Mouse (Mus musculus): ENCODE results near the gene Pex14. TPM values are rescaled to one million over a fixed set of nuclear protein-coding genes. Genes with fewer than 3 reads are reported as not detected.

The Pex14 gene
- polyA plus RNA-seq, 1 experiment from 2014 or later = 53.9 TPM

- Histone ChIP-seq H3K36me3 (0 out of 2 replicates have a peak, but pooled peaks cover 1% of the 10 kb centered on the region), H3K4me3 (no peak overlapping the region), H3K27me3 (peaks cover 13% of the 10 kb centered on the region), H3K9ac (replicated peaks) (no peak overlapping the region), H3K4me2 (replicated peaks) (no peak overlapping the region), H3K4me1 (peaks cover 36% of the 10 kb centered on the region), H3K27ac (replicated peaks) (no peak overlapping the region), H3K9me3 (no peaks in the 10 kb centered on the region)
- WGBS = 65% methylated on average over 7 of the region's 7 CpGs
- ATAC-seq (ENCODE audit: low FRiP score, low read depth) = no peak
Measured at GRCm38 (mm10) chr4:148974833-148975232, 124.8 kb downstream of the Pex14 start.

- Histone ChIP-seq H3K27me3 (peaks cover 16% of the 10 kb centered on the region; the same call in 1 of the 2 replicates), H3K27ac (replicated peaks) (no peak overlapping the region), H3K9me3 (no peaks in the 10 kb centered on the region), H3K4me2 (replicated peaks) (no peak overlapping the region), H3K9ac (replicated peaks) (no peak overlapping the region), H3K36me3 (0 out of 2 replicates have a peak, but pooled peaks cover 3% of the 10 kb centered on the region), H3K4me3 (no peak overlapping the region), H3K4me1 (peaks cover 28% of the 10 kb centered on the region)
- ATAC-seq (ENCODE audit: low FRiP score, low read depth) = no peak
- WGBS = 40% methylated on average over 14 of the region's 14 CpGs
Measured at GRCm38 (mm10) chr4:148973387-148973786, 126.3 kb downstream of the Pex14 start.

- Histone ChIP-seq H3K27me3 (peaks cover 16% of the 10 kb centered on the region; the same call in 1 of the 2 replicates), H3K27ac (replicated peaks) (no peak overlapping the region), H3K9me3 (no peaks in the 10 kb centered on the region), H3K4me3 (no peak overlapping the region), H3K36me3 (0 out of 2 replicates have a peak, but pooled peaks cover 3% of the 10 kb centered on the region), H3K4me1 (peaks cover 23% of the 10 kb centered on the region), H3K4me2 (replicated peaks) (no peak overlapping the region), H3K9ac (replicated peaks) (no peak overlapping the region)
- 84% methylated on average over 14 of the region's 14 CpGs for WGBS
- ATAC-seq (ENCODE audit: low FRiP score, low read depth) = no peak
Measured at GRCm38 (mm10) chr4:148972707-148973106, 127.0 kb downstream of the Pex14 start.

- Histone ChIP-seq H3K27ac (replicated peaks) (peak overlapping the region; percentile 6; the same call in 1 of the 2 replicates), H3K4me1 (peaks cover 23% of the 10 kb centered on the region), H3K4me3 (no peak overlapping the region), H3K27me3 (peaks cover 16% of the 10 kb centered on the region; the same call in 1 of the 2 replicates), H3K4me2 (replicated peaks) (no peak overlapping the region), H3K9ac (replicated peaks) (no peak overlapping the region), H3K36me3 (0 out of 2 replicates have a peak, but pooled peaks cover 3% of the 10 kb centered on the region), H3K9me3 (no peaks in the 10 kb centered on the region)
- 44% methylated on average over 3 of the region's 3 CpGs for WGBS
- ATAC-seq (ENCODE audit: low FRiP score, low read depth) = no peak
Measured at GRCm38 (mm10) chr4:148971613-148972242, 127.9 kb downstream of the Pex14 start.

GRCm38 (mm10) chr4:148970742-148971141, 128.9 kb downstream of the Pex14 start:
- peaks cover 23% of the 10 kb centered on the region for H3K4me1 ChIP-seq

GRCm38 (mm10) chr4:148969610-148970009, 130.1 kb downstream of the Pex14 start:
- Histone ChIP-seq H3K4me3 (no peak overlapping the region), H3K4me1 (peaks cover 16% of the 10 kb centered on the region), H3K9me3 (no peaks in the 10 kb centered on the region), H3K27me3 (peaks cover 16% of the 10 kb centered on the region; the same call in 1 of the 2 replicates), H3K4me2 (replicated peaks) (no peak overlapping the region), H3K9ac (replicated peaks) (no peak overlapping the region), H3K27ac (replicated peaks) (no peak overlapping the region), H3K36me3 (peaks cover 7% of the 10 kb centered on the region; the same call in 1 of the 2 replicates)
- 90% methylated on average over 5 of the region's 5 CpGs for WGBS
- ATAC-seq (ENCODE audit: low FRiP score, low read depth) = no peak

More at GRCm38 (mm10) chr4:148970742-148971141, 128.9 kb downstream of the Pex14 start:
- no peak overlapping the region for H3K27ac ChIP-seq (replicated peaks)
- H3K4me2 ChIP-seq (replicated peaks) = no peak overlapping the region
- no peak for ATAC-seq (ENCODE audit: low FRiP score, low read depth)
- peaks cover 7% of the 10 kb centered on the region; the same call in 1 of the 2 replicates for H3K36me3 ChIP-seq
- no peak overlapping the region for H3K9ac ChIP-seq (replicated peaks)
- no peaks in the 10 kb centered on the region for H3K9me3 ChIP-seq
- no peak overlapping the region for H3K4me3 ChIP-seq
- WGBS = 71% methylated on average over 4 of the region's 4 CpGs
- H3K27me3 ChIP-seq = peaks cover 16% of the 10 kb centered on the region; the same call in 1 of the 2 replicates

GRCm38 (mm10) chr4:148968859-148969258, 130.8 kb downstream of the Pex14 start:
- Histone ChIP-seq H3K27ac (replicated peaks) (no peak overlapping the region), H3K27me3 (peaks cover 9% of the 10 kb centered on the region; the same call in 1 of the 2 replicates), H3K4me1 (peaks cover 13% of the 10 kb centered on the region; the same call in 1 of the 2 replicates), H3K9ac (replicated peaks) (no peak overlapping the region), H3K9me3 (no peaks in the 10 kb centered on the region), H3K4me3 (no peak overlapping the region), H3K36me3 (peaks cover 7% of the 10 kb centered on the region; the same call in 1 of the 2 replicates), H3K4me2 (replicated peaks) (no peak overlapping the region)
- ATAC-seq (ENCODE audit: low FRiP score, low read depth) = no peak
- WGBS = 77% methylated on average over 5 of the region's 5 CpGs

- Histone ChIP-seq H3K27ac (replicated peaks) (no peak overlapping the region), H3K4me1 (peaks cover 3% of the 10 kb centered on the region; the same call in 1 of the 2 replicates), H3K27me3 (peaks cover 6% of the 10 kb centered on the region; the same call in 1 of the 2 replicates), H3K4me2 (replicated peaks) (no peak overlapping the region), H3K36me3 (peaks cover 13% of the 10 kb centered on the region; the same call in 1 of the 2 replicates), H3K9ac (replicated peaks) (no peak overlapping the region), H3K9me3 (no peaks in the 10 kb centered on the region), H3K4me3 (no peak overlapping the region)
- 89% methylated on average over 5 of the region's 5 CpGs for WGBS
- no peak for ATAC-seq (ENCODE audit: low FRiP score, low read depth)
Measured at GRCm38 (mm10) chr4:148966132-148966531, 133.5 kb downstream of the Pex14 start.

GRCm38 (mm10) chr4:148964541-148965310, 134.9 kb downstream of the Pex14 start:
- H3K36me3 ChIP-seq = peaks cover 24% of the 10 kb centered on the region; the same call in 1 of the 2 replicates
- no peak overlapping the region for H3K9ac ChIP-seq (replicated peaks)
- WGBS = 81% methylated on average over 10 of the region's 10 CpGs
- 0 out of 2 replicates have a peak, but pooled peaks cover 1% of the 10 kb centered on the region for H3K27me3 ChIP-seq
- no peak overlapping the region for H3K27ac ChIP-seq (replicated peaks)
- no peak overlapping the region for H3K4me2 ChIP-seq (replicated peaks)
- no peaks in the 10 kb centered on the region for H3K4me1 ChIP-seq
- ATAC-seq (ENCODE audit: low FRiP score, low read depth) = no peak
- no peaks in the 10 kb centered on the region for H3K9me3 ChIP-seq
- no peak overlapping the region for H3K4me3 ChIP-seq

GRCm38 (mm10) chr4:148962096-148962495, 137.6 kb downstream of the Pex14 start:
- 91% methylated on average over 1 of the region's 1 CpGs for WGBS
- H3K4me2 ChIP-seq (replicated peaks) = no peak overlapping the region
- ATAC-seq (ENCODE audit: low FRiP score, low read depth) = no peak

GRCm38 (mm10) chr4:148961081-148961480, 138.6 kb downstream of the Pex14 start:
- Histone ChIP-seq H3K4me3 (no peak overlapping the region), H3K27ac (replicated peaks) (no peak overlapping the region), H3K4me2 (replicated peaks) (no peak overlapping the region), H3K27me3 (peaks cover 13% of the 10 kb centered on the region; the same call in 1 of the 2 replicates), H3K36me3 (peaks cover 21% of the 10 kb centered on the region; the same call in 1 of the 2 replicates), H3K9ac (replicated peaks) (no peak overlapping the region), H3K4me1 (no peaks in the 10 kb centered on the region), H3K9me3 (no peaks in the 10 kb centered on the region)
- 95% methylated on average over 19 of the region's 19 CpGs for WGBS
- ATAC-seq (ENCODE audit: low FRiP score, low read depth) = no peak

More at GRCm38 (mm10) chr4:148962096-148962495, 137.6 kb downstream of the Pex14 start:
- Histone ChIP-seq H3K9me3 (no peaks in the 10 kb centered on the region), H3K27ac (replicated peaks) (no peak overlapping the region), H3K4me1 (no peaks in the 10 kb centered on the region), H3K36me3 (peaks cover 22% of the 10 kb centered on the region; the same call in 1 of the 2 replicates), H3K4me3 (no peak overlapping the region), H3K27me3 (0 out of 2 replicates have a peak, but pooled peaks cover 3% of the 10 kb centered on the region), H3K9ac (replicated peaks) (no peak overlapping the region)

All from midbrain, embryonic 12.5 days (tissue).